Mouse (Mus musculus): ENCODE data around the gene Syk. TPM values are rescaled to one million over a fixed set of nuclear protein-coding genes. Genes with fewer than 3 reads are reported as not detected.

Syk gene
- total RNA-seq, 2 experiments from 2014 or later, result 3.0 to 3.9 TPM

GRCm38 (mm10) chr13:52694857-52695256 is 111.9 kb downstream of the Syk start:
- DNase-seq (ENCODE audit: extremely low spot score in 1 of 2, low spot score in 1 of 2), result no peak

Other genes starting within 250 kb of the Syk start
- gene Diras2, start 51.9 kb upstream of the Syk start, total RNA-seq (2021), result 100 to 1,000 TPM; 155 to 160 TPM

All from layer of hippocampus, postnatal 25 days (tissue).